Mouse (Mus musculus): Measurements from ENCODE around the gene Azi2. TPM values are rescaled to one million over a fixed set of nuclear protein-coding genes. Genes with fewer than 3 reads are reported as not detected.
A peak's percentile ranks its signal among the peaks of the same experiment; 100 is the strongest.

Gene Azi2
- polyA plus RNA-seq, 1 experiment: 60.1 TPM

DNA sequence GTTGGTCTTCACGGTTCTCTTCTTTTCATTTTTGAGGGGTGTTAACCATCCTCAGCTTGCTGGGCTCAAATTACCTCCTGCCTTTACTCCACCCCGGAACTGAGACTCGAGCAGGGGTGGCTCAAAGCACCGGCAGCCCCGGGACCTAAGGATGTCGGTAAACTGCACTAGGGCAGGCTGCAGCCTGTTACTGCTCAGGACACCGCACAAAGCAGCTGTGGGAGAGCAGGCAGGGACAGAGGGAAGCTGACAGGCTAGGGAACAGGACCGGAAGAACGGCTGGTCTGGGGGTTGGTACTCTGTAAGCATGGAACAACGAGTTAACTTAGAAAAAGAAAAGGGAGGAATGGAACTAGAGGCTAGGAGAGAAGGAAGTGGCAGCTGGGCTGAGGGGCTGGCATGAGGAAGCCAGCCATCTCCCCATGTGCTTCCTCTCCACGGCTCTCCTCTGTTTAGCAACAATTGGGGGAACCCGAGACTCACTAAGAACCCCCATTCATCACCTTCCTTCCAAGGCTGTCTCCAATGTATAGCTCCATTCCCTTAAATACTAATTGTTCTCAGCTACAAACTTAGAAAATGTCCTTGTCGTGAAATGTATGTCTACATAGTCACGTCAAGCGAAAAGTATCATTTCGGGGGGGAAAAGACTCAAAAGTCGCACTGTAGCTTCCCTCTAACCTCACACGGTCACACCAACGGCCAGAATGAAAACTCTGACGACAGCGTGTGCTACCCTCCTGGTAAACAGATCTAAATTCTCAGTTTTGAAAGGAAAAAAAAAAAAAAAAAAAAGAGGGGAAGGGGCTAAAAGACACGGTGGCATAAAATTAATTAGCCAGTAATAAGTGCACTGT, 42.5 kb downstream of the Azi2 start:
- Histone ChIP-seq H3K4me3 (ENCODE audit: control insufficient read depth, low read depth, low read length) (peak overlapping the region; percentile 7), H3K36me3 (ENCODE audit: control insufficient read depth, insufficient read depth, low read length) (no peaks in the 10 kb centered on the region), H3K4me1 (ENCODE audit: control insufficient read depth, insufficient read depth, low read length) (no peaks in the 10 kb centered on the region; the same call in none of the 2 replicates), H3K27me3 (ENCODE audit: control insufficient read depth, insufficient read depth, low read length) (no peaks in the 10 kb centered on the region), H3K27ac (ENCODE audit: control insufficient read depth, insufficient read depth, low read depth, low read length) (no peak overlapping the region)
- TF ChIP-seq POLR2A (IDR thresholded peaks at IDR 0.05; ENCODE audit: control insufficient read depth, low read depth, low read length) (no peak), CTCF (IDR thresholded peaks at IDR 0.05; ENCODE audit: control insufficient read depth, insufficient read depth, insufficient replicate concordance, low read depth, low read length) (no peak)

- H3K4me1 ChIP-seq (ENCODE audit: control insufficient read depth, insufficient read depth, low read length): no peaks in the 10 kb centered on the region; the same call in 1 of the 2 replicates
- TF ChIP-seq POLR2A (IDR thresholded peaks at IDR 0.05; ENCODE audit: control insufficient read depth, low read depth, low read length) (no peak), CTCF (IDR thresholded peaks at IDR 0.05; ENCODE audit: control insufficient read depth, insufficient read depth, insufficient replicate concordance, low read depth, low read length) (no peak)
- no peak overlapping the region for H3K4me3 ChIP-seq (ENCODE audit: control insufficient read depth, low read depth, low read length)
- no peak overlapping the region for H3K27ac ChIP-seq (ENCODE audit: control insufficient read depth, insufficient read depth, low read depth, low read length)
- H3K27me3 ChIP-seq (ENCODE audit: control insufficient read depth, insufficient read depth, low read length): no peaks in the 10 kb centered on the region
- H3K36me3 ChIP-seq (ENCODE audit: control insufficient read depth, insufficient read depth, low read length): no peaks in the 10 kb centered on the region
Observed at GRCm38 (mm10) chr9:118083834-118084233, 43.5 kb downstream of the Azi2 start.

DNA sequence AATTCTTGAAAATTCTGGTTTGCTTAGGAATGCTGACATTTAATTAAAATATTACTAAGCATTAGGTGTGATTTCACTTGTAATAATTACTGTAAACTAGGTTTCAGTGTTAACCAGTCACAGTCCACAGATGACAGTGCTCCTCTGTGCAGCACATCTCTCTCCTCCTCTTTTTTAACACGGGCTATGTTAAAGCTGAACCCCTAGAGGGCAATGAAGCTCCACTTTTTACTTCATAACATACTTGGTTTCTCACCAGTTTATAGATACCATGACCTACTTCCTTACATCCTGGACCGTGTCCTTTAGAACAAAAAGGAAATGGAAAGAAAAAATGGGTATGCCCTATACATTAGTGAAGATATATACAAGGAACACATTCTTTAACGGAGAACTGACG, 59.1 kb downstream of the Azi2 start:
- no peaks in the 10 kb centered on the region for H3K4me1 ChIP-seq (ENCODE audit: control insufficient read depth, insufficient read depth, low read length)
- TF ChIP-seq CTCF (IDR thresholded peaks at IDR 0.05; ENCODE audit: control insufficient read depth, insufficient read depth, insufficient replicate concordance, low read depth, low read length): no peak
- no peak for TF ChIP-seq POLR2A (IDR thresholded peaks at IDR 0.05; ENCODE audit: control insufficient read depth, low read depth, low read length)
- H3K36me3 ChIP-seq (ENCODE audit: control insufficient read depth, insufficient read depth, low read length): no peaks in the 10 kb centered on the region
- no peak overlapping the region for H3K27ac ChIP-seq (ENCODE audit: control insufficient read depth, insufficient read depth, low read depth, low read length)
- H3K4me3 ChIP-seq (ENCODE audit: control insufficient read depth, low read depth, low read length): no peak overlapping the region
- no peaks in the 10 kb centered on the region for H3K27me3 ChIP-seq (ENCODE audit: control insufficient read depth, insufficient read depth, low read length)

- Histone ChIP-seq H3K27ac (ENCODE audit: control insufficient read depth, insufficient read depth, low read depth, low read length) (no peak overlapping the region), H3K4me1 (ENCODE audit: control insufficient read depth, insufficient read depth, low read length) (no peaks in the 10 kb centered on the region), H3K36me3 (ENCODE audit: control insufficient read depth, insufficient read depth, low read length) (no peaks in the 10 kb centered on the region), H3K4me3 (ENCODE audit: control insufficient read depth, low read depth, low read length) (no peak overlapping the region), H3K27me3 (ENCODE audit: control insufficient read depth, insufficient read depth, low read length) (no peaks in the 10 kb centered on the region)
- TF ChIP-seq CTCF (IDR thresholded peaks at IDR 0.05; ENCODE audit: control insufficient read depth, insufficient read depth, insufficient replicate concordance, low read depth, low read length) (no peak), POLR2A (IDR thresholded peaks at IDR 0.05; ENCODE audit: control insufficient read depth, low read depth, low read length) (no peak)
Observed at GRCm38 (mm10) chr9:118100484-118100883, 60.2 kb downstream of the Azi2 start.

DNA sequence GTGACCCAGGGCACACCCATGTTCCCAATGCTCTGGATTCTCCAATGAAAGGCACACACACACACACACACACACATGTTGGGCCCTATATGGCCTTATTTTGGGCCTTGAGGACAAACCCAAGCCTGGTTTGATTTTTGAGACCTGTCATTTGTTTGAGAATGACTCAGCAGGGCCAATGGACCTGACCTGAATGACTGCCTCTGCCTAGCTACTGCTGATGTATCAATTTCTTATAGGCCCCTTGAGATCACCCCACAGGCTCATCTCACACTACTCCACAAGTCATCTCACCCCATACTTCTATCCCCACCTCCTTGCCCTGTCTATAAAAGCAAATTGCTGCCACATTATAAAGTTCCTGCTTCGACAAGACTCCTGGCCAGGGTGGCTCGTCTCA, 61.5 kb downstream of the Azi2 start:
- Histone ChIP-seq H3K4me1 (ENCODE audit: control insufficient read depth, insufficient read depth, low read length) (no peaks in the 10 kb centered on the region), H3K27ac (ENCODE audit: control insufficient read depth, insufficient read depth, low read depth, low read length) (no peak overlapping the region), H3K27me3 (ENCODE audit: control insufficient read depth, insufficient read depth, low read length) (no peaks in the 10 kb centered on the region), H3K4me3 (ENCODE audit: control insufficient read depth, low read depth, low read length) (no peak overlapping the region), H3K36me3 (ENCODE audit: control insufficient read depth, insufficient read depth, low read length) (no peaks in the 10 kb centered on the region)
- TF ChIP-seq CTCF (IDR thresholded peaks at IDR 0.05; ENCODE audit: control insufficient read depth, insufficient read depth, insufficient replicate concordance, low read depth, low read length) (no peak), POLR2A (IDR thresholded peaks at IDR 0.05; ENCODE audit: control insufficient read depth, low read depth, low read length) (no peak)

- no peaks in the 10 kb centered on the region for H3K27me3 ChIP-seq (ENCODE audit: control insufficient read depth, insufficient read depth, low read length)
- no peaks in the 10 kb centered on the region for H3K4me1 ChIP-seq (ENCODE audit: control insufficient read depth, insufficient read depth, low read length)
- no peak overlapping the region for H3K27ac ChIP-seq (ENCODE audit: control insufficient read depth, insufficient read depth, low read depth, low read length)
- no peaks in the 10 kb centered on the region for H3K36me3 ChIP-seq (ENCODE audit: control insufficient read depth, insufficient read depth, low read length)
- TF ChIP-seq CTCF (IDR thresholded peaks at IDR 0.05; ENCODE audit: control insufficient read depth, insufficient read depth, insufficient replicate concordance, low read depth, low read length) (no peak), POLR2A (IDR thresholded peaks at IDR 0.05; ENCODE audit: control insufficient read depth, low read depth, low read length) (no peak)
- no peak overlapping the region for H3K4me3 ChIP-seq (ENCODE audit: control insufficient read depth, low read depth, low read length)
Observed at GRCm38 (mm10) chr9:118108527-118109011, 68.3 kb downstream of the Azi2 start.

DNA sequence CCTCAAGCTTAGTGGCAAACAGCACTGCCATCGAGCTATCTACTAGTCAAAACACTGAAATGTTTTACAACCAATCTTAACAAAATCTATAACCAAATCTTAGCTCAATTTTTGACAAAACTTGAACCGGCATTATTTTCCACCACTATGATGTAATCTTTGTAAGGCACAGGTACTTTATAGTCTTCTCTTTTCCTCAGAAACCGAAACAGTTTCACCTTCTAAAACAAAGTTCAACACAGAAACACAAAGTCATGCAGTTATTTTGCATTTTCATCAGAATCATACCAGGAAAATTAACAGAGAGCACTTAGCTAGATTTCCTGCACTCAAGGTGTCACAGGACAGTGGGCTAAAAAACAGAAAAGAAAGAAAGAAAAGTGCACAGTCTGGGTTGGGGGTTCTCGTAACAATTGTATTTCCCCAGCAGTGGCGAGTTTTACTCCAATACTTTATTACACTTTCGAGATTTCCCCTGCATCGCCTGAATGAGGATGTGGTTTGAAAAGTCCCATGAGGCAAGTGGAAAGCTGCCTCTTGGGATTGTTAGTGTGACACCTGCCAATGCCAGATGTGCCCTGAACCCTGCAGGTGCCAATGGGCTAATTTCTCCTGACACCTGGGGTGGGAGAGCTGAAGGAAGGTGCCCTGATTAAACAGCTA, 69.5 kb downstream of the Azi2 start:
- no peaks in the 10 kb centered on the region for H3K27me3 ChIP-seq (ENCODE audit: control insufficient read depth, insufficient read depth, low read length)
- TF ChIP-seq POLR2A (IDR thresholded peaks at IDR 0.05; ENCODE audit: control insufficient read depth, low read depth, low read length): no peak
- no peak for TF ChIP-seq CTCF (IDR thresholded peaks at IDR 0.05; ENCODE audit: control insufficient read depth, insufficient read depth, insufficient replicate concordance, low read depth, low read length)
- no peak overlapping the region for H3K27ac ChIP-seq (ENCODE audit: control insufficient read depth, insufficient read depth, low read depth, low read length)
- H3K36me3 ChIP-seq (ENCODE audit: control insufficient read depth, insufficient read depth, low read length): no peaks in the 10 kb centered on the region
- no peak overlapping the region for H3K4me3 ChIP-seq (ENCODE audit: control insufficient read depth, low read depth, low read length)
- no peaks in the 10 kb centered on the region for H3K4me1 ChIP-seq (ENCODE audit: control insufficient read depth, insufficient read depth, low read length)

Measured in testis, adult 2 months (tissue).